ENCODE assay signal across 9 mouse cellular contexts in genomic region chr2:154215191-154215590, GRCm38 (mm10). TPM values are rescaled to one million over a fixed set of nuclear protein-coding genes. Genes with fewer than 3 reads are reported as not detected.
DNase-seq lines count a peak whose midpoint lies in the region; ATAC-seq and TF ChIP-seq lines count a peak whose summit lies in the region.
"Had no signal": no experiment of that assay in that cellular context is flagged by ENCODE, and none has a peak within 500 bp of the region (broad histone marks: within the 10 kb centered on the region; RNA-seq: fewer than 3 reads in every experiment).

No protein-coding gene starts in this region.

- no peaks in the 10 kb centered on the region for H3K36me3 ChIP-seq in ES-Bruce4 (ENCODE audit: control insufficient read depth, insufficient read depth, low read length, poor library complexity, severe bottlenecking)
- no peaks in the 10 kb centered on the region for H3K36me3 ChIP-seq in forebrain, embryonic 15.5 days
- no peaks in the 10 kb centered on the region for H3K36me3 ChIP-seq in kidney, postnatal 0 days (ENCODE audit: insufficient read depth, low read length)
- H3K36me3 ChIP-seq in lung, embryonic 16.5 days (ENCODE audit: control insufficient read depth, insufficient read depth, low read length), result no peaks in the 10 kb centered on the region
- H3K36me3 ChIP-seq in small intestine, adult 2 months (ENCODE audit: control insufficient read depth, insufficient read depth, low read length), result no peaks in the 10 kb centered on the region

- DNase-seq in 416B (ENCODE audit: low read depth), result peak; percentile 67
- DNase-seq in c-Kit-positive CD71-positive TER-119-negative erythroid progenitor cells, embryonic 14.5 days (ENCODE audit: low read depth), result peak; percentile 67
- DNase-seq in kidney, postnatal 0 days (ENCODE audit: low spot score), result peak; percentile 81

- H3K4me3 ChIP-seq in ES-Bruce4 (ENCODE audit: low read depth, low read length), result no peak overlapping the region
- no peak overlapping the region for H3K4me3 ChIP-seq in forebrain, embryonic 15.5 days
- H3K4me3 ChIP-seq in kidney, postnatal 0 days (replicated peaks; ENCODE audit: low read depth, low read length), result no peak overlapping the region
- no peak overlapping the region for H3K4me3 ChIP-seq in lung, embryonic 16.5 days (ENCODE audit: low read length)
- no peak overlapping the region for H3K4me3 ChIP-seq in small intestine, adult 2 months (ENCODE audit: low read depth, low read length)

- H3K9me3 ChIP-seq in ES-Bruce4 (replicated peaks; ENCODE audit: control insufficient read depth, insufficient read depth, low read length, poor library complexity, severe bottlenecking), result no peaks in the 10 kb centered on the region
- no peaks in the 10 kb centered on the region for H3K9me3 ChIP-seq in forebrain, embryonic 15.5 days
- H3K9me3 ChIP-seq in kidney, postnatal 0 days (replicated peaks; ENCODE audit: low read length), result no peaks in the 10 kb centered on the region
- H3K9me3 ChIP-seq in lung, embryonic 16.5 days (ENCODE audit: control insufficient read depth, low read length), result no peaks in the 10 kb centered on the region

- peak; percentile 87 for TF ChIP-seq CTCF in ES-Bruce4 (IDR thresholded peaks at IDR 0.05; ENCODE audit: low read depth, low read length)
- peak; percentile 93 for TF ChIP-seq CTCF in kidney, postnatal 0 days (IDR thresholded peaks at IDR 0.05; ENCODE audit: low read depth)
- peak; percentile 85; the same call in 1 of the 2 replicates for TF ChIP-seq CTCF in small intestine, adult 2 months (IDR thresholded peaks at IDR 0.05; ENCODE audit: extremely low read depth, insufficient read length, insufficient replicate concordance, low read depth, low read length)

- no peaks in the 10 kb centered on the region for H3K4me1 ChIP-seq in ES-Bruce4 (ENCODE audit: control insufficient read depth, insufficient read depth, low read length)
- H3K4me1 ChIP-seq in forebrain, embryonic 15.5 days, result no peaks in the 10 kb centered on the region
- H3K4me1 ChIP-seq in kidney, postnatal 0 days (replicated peaks; ENCODE audit: insufficient read depth, low read length), result no peaks in the 10 kb centered on the region
- H3K4me1 ChIP-seq in lung, embryonic 16.5 days (replicated peaks; ENCODE audit: control insufficient read depth, insufficient read depth, low read length), result no peaks in the 10 kb centered on the region
- no peaks in the 10 kb centered on the region for H3K4me1 ChIP-seq in small intestine, adult 2 months (ENCODE audit: control insufficient read depth, insufficient read depth, insufficient read length, low read length)

- no peak overlapping the region for H3K27ac ChIP-seq in ES-Bruce4 (ENCODE audit: insufficient read depth, low read length)
- no peak overlapping the region for H3K27ac ChIP-seq in forebrain, embryonic 15.5 days (replicated peaks)
- no peak overlapping the region for H3K27ac ChIP-seq in kidney, postnatal 0 days
- H3K27ac ChIP-seq in lung, embryonic 16.5 days (ENCODE audit: low read length), result no peak overlapping the region
- H3K27ac ChIP-seq in small intestine, adult 2 months (ENCODE audit: insufficient read depth, low read depth, low read length), result no peak overlapping the region

- TF ChIP-seq EP300 in ES-Bruce4 (IDR thresholded peaks at IDR 0.05; ENCODE audit: insufficient read depth, low read depth, low read length), result no peak

- 0 out of 2 replicates have a peak, but pooled peaks have one; percentile 11 for ATAC-seq in forebrain, embryonic 15.5 days (replicated peaks)
- ATAC-seq in kidney, postnatal 0 days (replicated peaks; ENCODE audit: low FRiP score, low read depth), result no peak
- 0 out of 2 replicates have a peak, but pooled peaks have one; percentile 45 for ATAC-seq in lung, embryonic 16.5 days (ENCODE audit: low read depth)
- ATAC-seq in activated CD4-positive, CD25-positive, alpha-beta regulatory T cell, adult 4 months, result no peak

- no peak for TF ChIP-seq POLR2A in ES-Bruce4 (IDR thresholded peaks at IDR 0.05; ENCODE audit: insufficient read depth, low read length)
- TF ChIP-seq POLR2A in small intestine, adult 2 months (IDR thresholded peaks at IDR 0.05; ENCODE audit: low read depth, low read length), result no peak

- no peaks in the 10 kb centered on the region for H3K27me3 ChIP-seq in ES-Bruce4 (ENCODE audit: control insufficient read depth, insufficient read depth, low read length, poor library complexity, severe bottlenecking)
- no peaks in the 10 kb centered on the region for H3K27me3 ChIP-seq in forebrain, embryonic 15.5 days
- H3K27me3 ChIP-seq in kidney, postnatal 0 days (ENCODE audit: insufficient read depth, low read length), result no peaks in the 10 kb centered on the region
- H3K27me3 ChIP-seq in lung, embryonic 16.5 days (ENCODE audit: control insufficient read depth, insufficient read depth, low read depth, low read length), result no peaks in the 10 kb centered on the region
- H3K27me3 ChIP-seq in small intestine, adult 2 months (ENCODE audit: control insufficient read depth, insufficient read depth, low read length), result no peaks in the 10 kb centered on the region

- WGBS in forebrain, embryonic 15.5 days, result 12% methylated on average over 5 of the region's 5 CpGs
- WGBS in kidney, postnatal 0 days, result 14% methylated on average over 5 of the region's 5 CpGs
- 8% methylated on average over 5 of the region's 5 CpGs for WGBS in lung, embryonic 16.5 days
- WGBS in small intestine, adult 2 months, result 9% methylated on average over 5 of the region's 5 CpGs

- no peak overlapping the region for H3K4me2 ChIP-seq in forebrain, embryonic 15.5 days (replicated peaks)
- H3K4me2 ChIP-seq in kidney, postnatal 0 days (ENCODE audit: low read length), result no peak overlapping the region
- H3K4me2 ChIP-seq in lung, embryonic 16.5 days (ENCODE audit: low read depth, low read length), result no peak overlapping the region

- no peak overlapping the region for H3K9ac ChIP-seq in ES-Bruce4 (ENCODE audit: low read depth, poor library complexity, severe bottlenecking)
- H3K9ac ChIP-seq in forebrain, embryonic 15.5 days (replicated peaks), result no peak overlapping the region
- H3K9ac ChIP-seq in kidney, postnatal 0 days (ENCODE audit: low read depth, low read length), result no peak overlapping the region
- H3K9ac ChIP-seq in lung, embryonic 16.5 days (ENCODE audit: low read length), result no peak overlapping the region

RNA-seq across cellular contexts. Expression of gene Bpifb5, which starts 8.4 kb away (rescaled TPM):
- polyA plus RNA-seq in ES-Bruce4 (2011; ENCODE audit: insufficient read depth, insufficient read length, low read depth, missing spikeins), result 0.73 and 0.82 TPM in 2 replicates
- polyA plus RNA-seq in forebrain, embryonic 15.5 days (2015; fragmentation: Nextera tagmentation; extraction: Ambion mirVana), result 0.43 TPM in 1 of 2 replicates, not detected in the other
- polyA plus RNA-seq in kidney, postnatal 0 days (2015; fragmentation: Nextera tagmentation; extraction: Ambion mirVana), result 1.2 and 1.5 TPM in 2 replicates
- 2.3 and 2.4 TPM in 2 replicates for polyA plus RNA-seq in lung, embryonic 16.5 days (2015; fragmentation: Nextera tagmentation; extraction: Ambion mirVana)
- 0.09 TPM in 1 of 2 replicates, not detected in the other for polyA plus RNA-seq in small intestine, adult 2 months (2012; rRNA removed)
- polyA plus RNA-seq in activated CD4-positive, CD25-positive, alpha-beta regulatory T cell, adult 4 months (2017; shearing (Covaris generic)), result not detected

RNA-seq across cellular contexts. Expression of gene Bpifb1, which starts 24.6 kb away (rescaled TPM):
- not detected in 2 replicates for polyA plus RNA-seq in ES-Bruce4 (2011; ENCODE audit: insufficient read depth, insufficient read length, low read depth, missing spikeins)
- polyA plus RNA-seq in forebrain, embryonic 15.5 days (2015; fragmentation: Nextera tagmentation; extraction: Ambion mirVana), result 0.31 and 0.33 TPM in 2 replicates
- polyA plus RNA-seq in kidney, postnatal 0 days (2015; fragmentation: Nextera tagmentation; extraction: Ambion mirVana), result 0.14 TPM in 1 of 2 replicates, not detected in the other
- polyA plus RNA-seq in lung, embryonic 16.5 days (2015; fragmentation: Nextera tagmentation; extraction: Ambion mirVana), result 1.5 and 1.8 TPM in 2 replicates
- polyA plus RNA-seq in small intestine, adult 2 months (2012; rRNA removed), result 2.7 TPM in 1 of 2 replicates, not detected in the other
- not detected for polyA plus RNA-seq in activated CD4-positive, CD25-positive, alpha-beta regulatory T cell, adult 4 months (2017; shearing (Covaris generic))

RNA-seq across cellular contexts. Expression of gene Bpifb9a, which starts 42.5 kb away (rescaled TPM):
- not detected in 2 replicates for polyA plus RNA-seq in ES-Bruce4 (2011; ENCODE audit: insufficient read depth, insufficient read length, low read depth, missing spikeins)
- polyA plus RNA-seq in forebrain, embryonic 15.5 days (2015; fragmentation: Nextera tagmentation; extraction: Ambion mirVana), result not detected in 2 replicates
- polyA plus RNA-seq in kidney, postnatal 0 days (2015; fragmentation: Nextera tagmentation; extraction: Ambion mirVana), result not detected in 2 replicates
- polyA plus RNA-seq in lung, embryonic 16.5 days (2015; fragmentation: Nextera tagmentation; extraction: Ambion mirVana), result not detected in 2 replicates
- not detected in 2 replicates for polyA plus RNA-seq in small intestine, adult 2 months (2012; rRNA removed)
- polyA plus RNA-seq in activated CD4-positive, CD25-positive, alpha-beta regulatory T cell, adult 4 months (2017; shearing (Covaris generic)), result not detected
- polyA plus RNA-seq: heart, embryonic 16.5 days had no signal

RNA-seq across cellular contexts. Expression of gene Bpifa5, which starts 52.8 kb away (rescaled TPM):
- not detected in 2 replicates for polyA plus RNA-seq in ES-Bruce4 (2011; ENCODE audit: insufficient read depth, insufficient read length, low read depth, missing spikeins)
- not detected in 2 replicates for polyA plus RNA-seq in forebrain, embryonic 15.5 days (2015; fragmentation: Nextera tagmentation; extraction: Ambion mirVana)
- not detected in 2 replicates for polyA plus RNA-seq in kidney, postnatal 0 days (2015; fragmentation: Nextera tagmentation; extraction: Ambion mirVana)
- polyA plus RNA-seq in lung, embryonic 16.5 days (2015; fragmentation: Nextera tagmentation; extraction: Ambion mirVana), result not detected in 2 replicates
- polyA plus RNA-seq in small intestine, adult 2 months (2012; rRNA removed), result not detected in 2 replicates
- not detected for polyA plus RNA-seq in activated CD4-positive, CD25-positive, alpha-beta regulatory T cell, adult 4 months (2017; shearing (Covaris generic))
- polyA plus RNA-seq: heart, embryonic 16.5 days had no signal

Comparison
In these comparisons a context has a peak if more than half of its experiments do, and no peak if none do; other contexts are left out.
1. ATAC-seq: peak in forebrain, embryonic 15.5 days (single experiment) and lung, embryonic 16.5 days (single experiment); none in kidney, postnatal 0 days (single experiment) and activated CD4-positive, CD25-positive, alpha-beta regulatory T cell, adult 4 months (single experiment).
2. Peak in every context shown above with its lines, with median percentiles within 50 percentile points of each other: DNase-seq and CTCF ChIP-seq.